Mouse (Mus musculus) Patski (cell line): Measurements from ENCODE around the gene Top2a. TPM values are rescaled to one million over a fixed set of nuclear protein-coding genes. Genes with fewer than 3 reads are reported as not detected.

Experiments used
- ATAC-seq: fragments of 100-300 bp; one replicate; pipeline ENCODE4 v1.8.0; 2021
- CTCF ChIA-PET: fragments of 350-600 bp; sonication (Branson Sonifier 250); formaldehyde crosslinking; loops from one replicate; lab custom pipeline; 2022; ENCODE audit warnings: inconsistent platforms; lab: Charles Lee
- POLR2A ChIA-PET: fragments of 350-600 bp; sonication (Branson Sonifier 250); formaldehyde crosslinking; loops from one replicate; lab custom pipeline; 2022; ENCODE audit warnings: antibody characterized with exemption, inconsistent platforms; lab: Charles Lee
- DNase-seq: peaks from one replicate; pipeline ENCODE4 v3.0.0-alpha.2; 2011; ENCODE audit warnings: low read depth, low spot score
- H3K27me3 ChIP-seq: fragments of 371-371 bp; one replicate; pipeline ENCODE4 v1.5.1; 2021
- CTCF ChIP-seq: fragments of 100-300 bp; IDR thresholded peaks from one replicate; pipeline ENCODE4 v1.5.1; 2021
- in situ Hi-C: fragments of 300-500 bp; cut with MboI; formaldehyde crosslinking; loops from 3 replicates; pipeline ENCODE4 v1.11.1; 2018; ENCODE audit warnings: low pct_unique_long_range_greater_than_20kb, mixed read lengths
- polyA plus RNA-seq: library from polyadenylated mRNA; unstranded; gene quantifications from one replicate; pipeline ENCODE4 v1.2.3, GENCODE M21; 2021

Gene Top2a
- polyA plus RNA-seq, 1 experiment from 2014 or later, result 139 TPM

DNA sequence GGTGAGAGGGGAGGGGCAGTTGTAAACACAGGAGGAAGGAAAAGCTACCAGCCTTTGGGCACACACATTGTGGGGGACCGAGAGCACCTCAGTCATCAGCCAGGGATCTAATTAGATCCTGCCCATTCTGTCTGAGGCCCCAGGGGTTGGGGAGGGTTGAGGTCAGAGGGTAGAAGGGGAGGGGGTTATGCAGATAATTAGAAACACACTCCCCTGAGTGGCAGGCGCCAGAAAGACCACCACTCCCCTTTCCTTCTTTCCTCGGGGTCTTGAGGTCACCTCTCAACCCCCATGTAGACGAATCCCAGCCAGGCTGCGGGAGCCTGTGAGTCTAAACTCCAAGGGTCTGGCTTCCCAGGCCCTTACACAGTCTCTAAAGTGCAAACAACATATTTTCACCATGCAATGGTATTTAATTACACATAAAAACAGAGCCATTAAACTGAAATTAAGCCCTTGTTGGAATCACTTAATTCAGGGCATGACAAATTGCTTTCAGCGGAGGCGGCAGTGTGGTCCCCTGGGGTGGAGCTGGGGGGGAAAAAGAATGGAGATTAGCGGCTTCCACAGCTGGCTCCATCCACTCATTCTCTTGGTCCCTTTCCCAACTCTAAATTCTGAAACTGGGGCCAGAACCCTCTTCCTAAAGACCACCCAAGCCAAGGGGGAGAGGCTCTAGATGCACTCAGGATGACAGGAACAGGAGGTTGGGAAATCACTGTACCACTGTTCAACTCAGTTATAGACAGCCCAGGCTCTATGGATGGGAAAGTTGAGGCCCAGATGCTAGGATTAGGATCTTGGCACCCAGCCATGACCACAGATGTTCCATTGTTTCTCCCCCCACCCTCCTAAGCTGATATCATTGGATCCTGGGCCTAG lies 31.8 kb upstream of the Top2a start:
- CTCF ChIA-PET, result interaction anchor here (1.5 kb wide), 1 partner anchor 10 kb away, joined by 4 read pairs; no protein-coding TSS in a partner anchor
- ATAC-seq (no peak), DNase-seq (no peak)
- TF ChIP-seq CTCF, result no peak
- in situ Hi-C loops, result no loop called here
- H3K27me3 ChIP-seq, result peaks cover 5% of the 10 kb centered on the region
- POLR2A ChIA-PET, result no interaction called here

DNA sequence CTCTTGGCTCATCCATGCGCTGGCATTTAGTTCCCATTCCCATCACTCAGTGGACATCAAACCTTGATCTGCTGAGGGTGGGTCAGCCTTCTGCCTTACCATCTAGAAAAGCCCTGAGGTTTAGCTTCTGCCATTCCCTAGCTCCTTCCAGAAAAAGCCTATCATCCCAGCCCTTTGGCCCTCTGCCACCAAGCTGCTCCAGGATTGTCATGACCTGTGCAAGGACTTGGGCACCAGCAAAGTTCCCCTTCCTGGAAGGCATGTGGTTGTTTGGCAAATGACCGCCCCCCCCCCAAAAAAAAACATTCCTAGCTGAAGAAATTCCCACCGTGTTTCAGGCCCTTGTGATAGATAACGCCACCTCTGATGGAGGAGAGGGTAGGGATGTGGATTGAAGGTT lies 31.2 kb upstream of the Top2a start:
- ATAC-seq (no peak), DNase-seq (no peak)
- POLR2A ChIA-PET, result no interaction called here
- TF ChIP-seq CTCF, result no peak
- CTCF ChIA-PET, result interaction anchor here (1.5 kb wide), 1 partner anchor 9 kb away, joined by 4 read pairs; no protein-coding TSS in a partner anchor
- peaks cover 5% of the 10 kb centered on the region for H3K27me3 ChIP-seq
- in situ Hi-C loops, result no loop called here

DNA sequence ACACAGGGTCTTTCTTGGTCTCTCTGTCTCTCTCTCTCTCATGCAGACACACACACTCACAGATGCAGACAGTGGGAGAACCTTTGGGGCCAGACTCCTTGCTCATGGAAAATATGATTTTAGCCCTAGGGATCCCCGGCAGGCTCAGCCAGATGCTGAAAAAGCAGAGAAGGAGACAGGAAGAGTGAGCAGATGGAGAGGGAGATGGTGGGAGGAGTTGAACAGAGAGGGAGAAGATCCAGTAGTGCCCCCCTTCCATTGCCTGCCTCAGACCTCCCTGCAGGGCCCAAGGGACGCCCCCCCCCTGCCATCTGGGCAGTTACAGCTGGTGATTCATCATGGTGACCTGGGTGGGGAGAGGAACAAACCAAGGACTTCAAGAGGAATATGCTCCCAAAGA lies 23.7 kb upstream of the Top2a start:
- CTCF ChIA-PET, result interaction anchor here (2.3 to 2.7 kb wide), 2 partner anchors 12 to 18 kb away, joined by 5 to 8 read pairs; no protein-coding TSS in a partner anchor
- no peak for ATAC-seq
- POLR2A ChIA-PET, result no interaction called here
- peaks cover 9% of the 10 kb centered on the region for H3K27me3 ChIP-seq
- no peak for DNase-seq
- in situ Hi-C loops, result loop anchor here (5.0 kb wide), 1 partner anchor 65 kb away; no protein-coding TSS in a partner anchor
- no peak for TF ChIP-seq CTCF

GRCm38 (mm10) chr11:99047120-99047519 lies 23.1 kb upstream of the Top2a start:
- ATAC-seq (no peak), DNase-seq (no peak)
- POLR2A ChIA-PET, result no interaction called here
- peaks cover 9% of the 10 kb centered on the region for H3K27me3 ChIP-seq
- no peak for TF ChIP-seq CTCF
- CTCF ChIA-PET, result interaction anchor here (1.4 to 2.7 kb wide), 2 partner anchors 19 to 25 kb away, joined by 3 to 8 read pairs; no protein-coding TSS in a partner anchor
- in situ Hi-C loops, result loop anchor here (5.0 kb wide), 1 partner anchor 65 kb away; no protein-coding TSS in a partner anchor

DNA sequence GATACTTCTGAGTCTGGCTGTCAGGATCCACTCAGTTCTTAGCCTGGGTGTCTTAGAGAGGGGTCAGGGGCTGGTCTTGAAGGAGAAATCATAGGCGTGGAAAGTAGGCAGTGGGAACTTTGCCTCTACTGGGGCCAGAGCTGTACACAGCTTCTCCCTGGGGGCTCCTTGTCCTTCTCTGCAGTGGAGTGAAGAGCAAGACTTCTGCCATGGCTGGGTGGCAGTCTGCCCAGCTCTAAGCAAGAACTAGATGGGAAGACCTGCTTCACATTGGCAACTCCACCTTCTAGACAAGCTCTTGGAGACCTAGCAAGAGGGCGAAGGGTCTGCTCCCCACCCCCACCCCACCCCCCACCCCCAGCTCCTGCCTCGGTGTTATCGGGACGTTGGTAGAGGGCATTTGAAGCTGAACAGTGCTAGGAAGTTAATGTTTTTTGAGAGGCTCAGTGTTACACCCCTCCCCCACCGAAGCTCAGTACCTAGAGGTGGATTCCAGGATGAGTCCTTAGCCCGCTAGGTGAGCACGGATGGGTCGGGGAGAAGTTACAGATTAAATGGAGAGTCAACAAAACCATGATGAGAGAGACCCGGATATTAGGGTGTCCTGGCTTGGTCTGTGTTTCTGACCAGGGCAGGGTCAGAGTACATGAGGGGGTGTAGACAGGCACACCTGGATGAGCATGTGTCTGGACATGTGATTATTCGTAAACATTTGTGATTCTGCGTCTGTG lies 21.3 kb upstream of the Top2a start:
- in situ Hi-C loops, result loop anchor here (5.0 kb wide), 1 partner anchor 67 kb away; no protein-coding TSS in a partner anchor
- ChIA-PET POLR2A (interaction anchor here (0.6 kb wide), 2 partner anchors 54 to 105 kb away, joined by 3 to 4 read pairs; no protein-coding TSS in a partner anchor), CTCF (interaction anchor here (1.2 to 2.7 kb wide), 4 partner anchors 10 to 126 kb away, joined by 3 to 8 read pairs (median 4); no protein-coding TSS in a partner anchor)
- H3K27me3 ChIP-seq, result peaks cover 9% of the 10 kb centered on the region
- DNase-seq (no peak), ATAC-seq (no peak)
- no peak for TF ChIP-seq CTCF

DNA sequence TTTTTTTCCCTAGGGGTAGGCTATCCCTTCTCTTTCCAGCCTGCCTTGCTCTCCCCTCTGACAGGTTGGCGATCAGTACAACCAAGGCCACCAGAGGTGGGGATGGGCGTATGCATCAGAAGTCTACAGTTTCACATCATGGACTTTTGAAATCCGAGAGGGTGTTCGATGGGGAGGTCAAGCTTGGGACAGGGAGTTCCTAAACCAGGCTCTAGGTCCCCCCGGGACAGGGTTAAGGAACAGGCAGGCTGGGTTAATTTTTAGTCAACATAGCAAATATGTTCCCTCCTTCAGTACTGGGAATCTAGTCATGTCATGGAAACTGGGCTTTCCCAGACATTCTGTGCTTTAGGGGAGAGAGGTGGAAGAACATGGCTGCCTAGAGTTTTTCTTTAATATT lies 20.3 kb upstream of the Top2a start:
- in situ Hi-C loops, result no loop called here
- DNase-seq (no peak), ATAC-seq (no peak)
- ChIA-PET CTCF (no interaction called here), POLR2A (interaction anchor here (0.6 kb wide), 2 partner anchors 56 to 92 kb away, joined by 4 to 9 read pairs; no protein-coding TSS in a partner anchor)
- H3K27me3 ChIP-seq, result peaks cover 5% of the 10 kb centered on the region
- no peak for TF ChIP-seq CTCF

DNA sequence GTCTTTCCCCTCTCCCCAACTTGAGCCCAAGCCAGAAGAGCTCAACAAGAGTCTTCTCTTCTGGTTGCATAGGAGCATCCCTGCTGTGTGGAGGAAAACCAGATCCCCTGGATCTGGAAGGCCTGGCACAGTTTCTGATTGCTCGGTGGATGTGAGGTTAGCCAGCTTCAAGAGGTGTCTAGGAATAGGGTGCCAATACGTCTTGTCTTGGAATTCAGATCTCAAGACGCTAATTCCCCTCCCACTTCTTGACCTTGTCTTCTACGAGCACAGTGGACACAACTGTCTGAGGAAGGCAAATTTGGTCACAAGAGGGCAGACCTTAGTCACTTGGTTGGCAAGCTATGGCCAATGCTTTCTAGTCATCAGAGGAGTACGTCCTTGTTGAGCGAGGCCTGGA lies 19.6 kb upstream of the Top2a start:
- ChIA-PET POLR2A (interaction anchor here (0.6 kb wide), 1 partner anchor 91 kb away, joined by 9 read pairs; no protein-coding TSS in a partner anchor), CTCF (no interaction called here)
- no peak for TF ChIP-seq CTCF
- no peaks in the 10 kb centered on the region for H3K27me3 ChIP-seq
- in situ Hi-C loops, result no loop called here
- no peak for DNase-seq
- ATAC-seq, result no peak

DNA sequence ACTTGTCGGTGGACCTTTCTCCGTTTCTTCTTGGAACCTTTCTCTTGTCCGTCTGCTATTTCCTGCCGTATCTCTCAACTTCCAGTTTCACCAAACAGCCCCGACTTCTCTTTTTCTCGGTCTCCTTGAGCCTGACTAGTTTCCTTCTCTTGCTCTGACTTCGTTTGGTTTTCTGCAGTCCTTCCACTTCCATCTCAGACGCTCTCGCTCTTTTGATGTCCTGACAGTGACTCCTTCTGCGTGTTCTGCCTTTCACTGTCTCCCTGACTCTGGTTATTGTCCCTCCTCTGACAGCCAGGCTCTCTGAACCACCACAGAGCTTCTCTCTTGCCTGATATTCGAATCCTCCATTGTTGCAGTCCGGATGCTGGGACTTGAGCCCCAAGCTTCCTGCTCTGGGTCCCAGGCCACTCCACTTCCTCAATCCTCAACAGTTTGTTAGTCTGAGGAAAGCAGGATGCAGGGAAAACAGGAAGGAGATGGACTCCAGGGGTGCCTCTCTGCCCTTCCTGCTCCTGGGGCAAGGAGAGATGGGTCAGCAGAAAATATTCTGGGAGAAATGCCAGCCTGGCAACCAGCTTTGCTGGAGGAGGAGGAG lies 18.9 kb upstream of the Top2a start:
- CTCF ChIA-PET, result no interaction called here
- ATAC-seq (no peak), DNase-seq (no peak)
- no peaks in the 10 kb centered on the region for H3K27me3 ChIP-seq
- POLR2A ChIA-PET, result no interaction called here
- in situ Hi-C loops, result no loop called here
- no peak for TF ChIP-seq CTCF

- in situ Hi-C loops, result no loop called here
- H3K27me3 ChIP-seq, result no peaks in the 10 kb centered on the region
- POLR2A ChIA-PET, result no interaction called here
- TF ChIP-seq CTCF, result no peak
- CTCF ChIA-PET, result interaction anchor here (0.8 to 1.2 kb wide), 2 partner anchors 103 to 107 kb away, joined by 3 read pairs; no protein-coding TSS in a partner anchor
- DNase-seq, result no peak
- no peak for ATAC-seq
Measured at GRCm38 (mm10) chr11:99041841-99042780, 18.1 kb upstream of the Top2a start.
